14 mouse cellular contexts compared by ENCODE assay signal in genomic region chr11:114858641-114859040, GRCm38 (mm10). TPM values are rescaled to one million over a fixed set of nuclear protein-coding genes. Genes with fewer than 3 reads are reported as not detected.
DNase-seq lines count a peak whose midpoint lies in the region; ATAC-seq and TF ChIP-seq lines count a peak whose summit lies in the region.
"Had no signal": no experiment of that assay in that cellular context is flagged by ENCODE, and none has a peak within 500 bp of the region (broad histone marks: within the 10 kb centered on the region; RNA-seq: fewer than 3 reads in every experiment).

No protein-coding gene starts in this region.

- peak; percentile 49 for TF ChIP-seq CTCF in gastrocnemius, adult 2 months (IDR thresholded peaks at IDR 0.05)
- TF ChIP-seq CTCF in stomach, postnatal 0 days (IDR thresholded peaks at IDR 0.05; ENCODE audit: low read depth): peak; percentile 65

- no peaks in the 10 kb centered on the region for H3K9me3 ChIP-seq in midbrain, embryonic 11.5 days (ENCODE audit: control insufficient read depth, low read length)
- H3K9me3 ChIP-seq in midbrain, embryonic 16.5 days (replicated peaks; ENCODE audit: control insufficient read depth, low read length, poor library complexity, severe bottlenecking): no peaks in the 10 kb centered on the region
- H3K9me3 ChIP-seq in stomach, postnatal 0 days (ENCODE audit: control insufficient read depth, low read length): no peaks in the 10 kb centered on the region
- H3K9me3 ChIP-seq in hindbrain, embryonic 16.5 days (ENCODE audit: control insufficient read depth, low read length): no peaks in the 10 kb centered on the region
- H3K9me3 ChIP-seq: limb, embryonic 13.5 days; midbrain, embryonic 12.5 days; stomach, embryonic 15.5 days had no signal

- no peaks in the 10 kb centered on the region for H3K36me3 ChIP-seq in midbrain, embryonic 11.5 days (ENCODE audit: control insufficient read depth, insufficient read depth, low read length)
- no peaks in the 10 kb centered on the region for H3K36me3 ChIP-seq in midbrain, embryonic 16.5 days (ENCODE audit: control insufficient read depth, insufficient read depth, low read length)
- H3K36me3 ChIP-seq in stomach, postnatal 0 days (ENCODE audit: control insufficient read depth, insufficient read depth, low read length): no peaks in the 10 kb centered on the region
- H3K36me3 ChIP-seq in hindbrain, embryonic 16.5 days (ENCODE audit: control insufficient read depth, insufficient read depth, low read length): no peaks in the 10 kb centered on the region
- H3K36me3 ChIP-seq: midbrain, embryonic 12.5 days; stomach, embryonic 15.5 days had no signal

- no peak overlapping the region for H3K4me3 ChIP-seq in gastrocnemius, adult 2 months
- H3K4me3 ChIP-seq in midbrain, embryonic 11.5 days (ENCODE audit: low read depth, low read length): no peak overlapping the region
- H3K4me3 ChIP-seq in midbrain, embryonic 16.5 days (ENCODE audit: low read depth, low read length): no peak overlapping the region
- no peak overlapping the region for H3K4me3 ChIP-seq in stomach, postnatal 0 days (ENCODE audit: low read depth, low read length)
- H3K4me3 ChIP-seq in hindbrain, embryonic 16.5 days (ENCODE audit: low read length): no peak overlapping the region
- H3K4me3 ChIP-seq: embryonic facial prominence, embryonic 12.5 days; limb, embryonic 13.5 days; midbrain, embryonic 12.5 days; stomach, embryonic 15.5 days had no signal

- no peak for TF ChIP-seq EP300 in stomach, postnatal 0 days (optimal IDR thresholded peaks at IDR 0.05)

- DNase-seq in gastrocnemius, adult 2 months: no peak
- no peak for DNase-seq in gastrocnemius, postnatal 25 days
- peak; percentile 82 for DNase-seq in midbrain, embryonic 11.5 days (ENCODE audit: low spot score, missing footprints)
- peak; percentile 82 for DNase-seq in ZHBTc4 (ENCODE audit: low read depth, low spot score)
- DNase-seq in stomach, postnatal 0 days (ENCODE audit: low spot score): peak; percentile 40
- DNase-seq in cerebellum, postnatal 10 days: no peak
- DNase-seq: kidney, adult 9 months had no signal

- H3K4me2 ChIP-seq in midbrain, embryonic 11.5 days: no peak overlapping the region
- no peak overlapping the region for H3K4me2 ChIP-seq in midbrain, embryonic 16.5 days (ENCODE audit: low read length)
- H3K4me2 ChIP-seq in stomach, postnatal 0 days (replicated peaks; ENCODE audit: low read depth): no peak overlapping the region
- no peak overlapping the region for H3K4me2 ChIP-seq in hindbrain, embryonic 16.5 days (ENCODE audit: low read length)
- H3K4me2 ChIP-seq: embryonic facial prominence, embryonic 12.5 days; limb, embryonic 13.5 days; midbrain, embryonic 12.5 days; stomach, embryonic 15.5 days had no signal

- H3K4me1 ChIP-seq in midbrain, embryonic 11.5 days (ENCODE audit: control insufficient read depth, insufficient read depth, low read length): no peaks in the 10 kb centered on the region
- H3K4me1 ChIP-seq in midbrain, embryonic 16.5 days (ENCODE audit: control insufficient read depth, insufficient read depth, low read length): no peaks in the 10 kb centered on the region
- no peaks in the 10 kb centered on the region for H3K4me1 ChIP-seq in stomach, postnatal 0 days (replicated peaks; ENCODE audit: control insufficient read depth, insufficient read depth)
- no peaks in the 10 kb centered on the region for H3K4me1 ChIP-seq in hindbrain, embryonic 16.5 days (ENCODE audit: control insufficient read depth, insufficient read depth, low read depth, low read length)
- H3K4me1 ChIP-seq: midbrain, embryonic 12.5 days; stomach, embryonic 15.5 days had no signal

- H3K9ac ChIP-seq in midbrain, embryonic 11.5 days (ENCODE audit: low read length): no peak overlapping the region
- H3K9ac ChIP-seq in midbrain, embryonic 16.5 days (ENCODE audit: low read depth, low read length): no peak overlapping the region
- no peak overlapping the region for H3K9ac ChIP-seq in stomach, postnatal 0 days (ENCODE audit: low read length)
- no peak overlapping the region for H3K9ac ChIP-seq in hindbrain, embryonic 16.5 days (ENCODE audit: low read depth, low read length)
- H3K9ac ChIP-seq: embryonic facial prominence, embryonic 12.5 days; limb, embryonic 13.5 days; midbrain, embryonic 12.5 days; stomach, embryonic 15.5 days had no signal

- ATAC-seq in midbrain, embryonic 11.5 days (ENCODE audit: low FRiP score): no peak
- no peak for ATAC-seq in midbrain, embryonic 16.5 days
- ATAC-seq in stomach, postnatal 0 days (ENCODE audit: low FRiP score, low TSS enrichment): no peak
- no peak for ATAC-seq in hindbrain, embryonic 16.5 days

- intact Hi-C loops in gastrocnemius, adult 2 months (cut with DNase I): no loop called here

- H3K27ac ChIP-seq in gastrocnemius, adult 2 months: no peak overlapping the region
- H3K27ac ChIP-seq in midbrain, embryonic 11.5 days (ENCODE audit: low read depth, low read length): no peak overlapping the region
- H3K27ac ChIP-seq in midbrain, embryonic 16.5 days (ENCODE audit: low read length): no peak overlapping the region
- H3K27ac ChIP-seq in stomach, postnatal 0 days (replicated peaks): no peak overlapping the region
- H3K27ac ChIP-seq in hindbrain, embryonic 16.5 days (ENCODE audit: low read depth, low read length): no peak overlapping the region
- H3K27ac ChIP-seq: embryonic facial prominence, embryonic 12.5 days; limb, embryonic 13.5 days; midbrain, embryonic 12.5 days; stomach, embryonic 15.5 days had no signal

- H3K27me3 ChIP-seq in midbrain, embryonic 11.5 days (ENCODE audit: control insufficient read depth, insufficient read depth, low read length): 0 out of 2 replicates have a peak, but pooled peaks cover under 1% of the 10 kb centered on the region
- peaks cover 11% of the 10 kb centered on the region for H3K27me3 ChIP-seq in midbrain, embryonic 16.5 days (ENCODE audit: control insufficient read depth, insufficient read depth, low read depth, low read length)
- H3K27me3 ChIP-seq in stomach, postnatal 0 days (ENCODE audit: control insufficient read depth, insufficient read depth, low read length): no peaks in the 10 kb centered on the region
- 0 out of 2 replicates have a peak, but pooled peaks cover 2% of the 10 kb centered on the region for H3K27me3 ChIP-seq in hindbrain, embryonic 16.5 days (replicated peaks; ENCODE audit: control insufficient read depth, insufficient read depth, low read length)
- H3K27me3 ChIP-seq: embryonic facial prominence, embryonic 12.5 days; limb, embryonic 13.5 days; stomach, embryonic 15.5 days had no signal

- 91% methylated on average over 2 of the region's 2 CpGs for WGBS in midbrain, embryonic 11.5 days
- 91% methylated on average over 2 of the region's 2 CpGs for WGBS in midbrain, embryonic 16.5 days
- 94% methylated on average over 2 of the region's 2 CpGs for WGBS in stomach, postnatal 0 days
- 97% methylated on average over 2 of the region's 2 CpGs for WGBS in hindbrain, embryonic 16.5 days

RNA-seq across cellular contexts. Expression of gene Gprc5c, which starts 7.7 kb away (rescaled TPM):
- total RNA-seq in gastrocnemius, adult 2 months (2021): 10 to 100 TPM; 45.4 to 82.1 TPM
- total RNA-seq in gastrocnemius, postnatal 25 days (2021): 10 to 100 TPM; 31.2 to 47.0 TPM
- polyA plus RNA-seq in midbrain, embryonic 11.5 days (2014; fragmentation: Nextera tagmentation; extraction: Ambion mirVana): 8.9 and 10.7 TPM in 2 replicates
- polyA plus RNA-seq in midbrain, embryonic 16.5 days (2015; fragmentation: Nextera tagmentation; extraction: Ambion mirVana): 5.4 and 7.4 TPM in 2 replicates
- polyA plus RNA-seq in stomach, postnatal 0 days (2015; fragmentation: Nextera tagmentation; extraction: Ambion mirVana): 10.8 and 11.2 TPM in 2 replicates
- polyA plus RNA-seq in hindbrain, embryonic 16.5 days (2015; fragmentation: Nextera tagmentation; extraction: Ambion mirVana): 9.7 and 12.9 TPM in 2 replicates

RNA-seq across cellular contexts. Expression of gene Cd300a, which starts 31.2 kb away (rescaled TPM):
- under 1 TPM; 0.50 to 0.66 TPM for total RNA-seq in gastrocnemius, adult 2 months (2021)
- under 1 TPM; 0.43 to 0.72 TPM for total RNA-seq in gastrocnemius, postnatal 25 days (2021)
- polyA plus RNA-seq in midbrain, embryonic 11.5 days (2014; fragmentation: Nextera tagmentation; extraction: Ambion mirVana): 0.79 and 1.1 TPM in 2 replicates
- 1.2 and 1.3 TPM in 2 replicates for polyA plus RNA-seq in midbrain, embryonic 16.5 days (2015; fragmentation: Nextera tagmentation; extraction: Ambion mirVana)
- 1.5 and 2.1 TPM in 2 replicates for polyA plus RNA-seq in stomach, postnatal 0 days (2015; fragmentation: Nextera tagmentation; extraction: Ambion mirVana)
- polyA plus RNA-seq in hindbrain, embryonic 16.5 days (2015; fragmentation: Nextera tagmentation; extraction: Ambion mirVana): 0.97 and 1.6 TPM in 2 replicates

RNA-seq across cellular contexts. Expression of gene Gpr142, which starts 59.9 kb away (rescaled TPM):
- total RNA-seq in gastrocnemius, adult 2 months (2021): not detected
- total RNA-seq in gastrocnemius, postnatal 25 days (2021): not detected
- polyA plus RNA-seq in midbrain, embryonic 11.5 days (2014; fragmentation: Nextera tagmentation; extraction: Ambion mirVana): 0.12 TPM in 1 of 2 replicates, not detected in the other
- not detected in 2 replicates for polyA plus RNA-seq in midbrain, embryonic 16.5 days (2015; fragmentation: Nextera tagmentation; extraction: Ambion mirVana)
- 0.08 TPM in 1 of 2 replicates, not detected in the other for polyA plus RNA-seq in stomach, postnatal 0 days (2015; fragmentation: Nextera tagmentation; extraction: Ambion mirVana)
- not detected in 2 replicates for polyA plus RNA-seq in hindbrain, embryonic 16.5 days (2015; fragmentation: Nextera tagmentation; extraction: Ambion mirVana)
- polyA plus RNA-seq: embryonic facial prominence, embryonic 12.5 days; heart, embryonic 14.5 days; limb, embryonic 13.5 days; midbrain, embryonic 12.5 days had no signal

Comparison
In these comparisons a context has a peak if more than half of its experiments do, and no peak if none do; other contexts are left out.
1. DNase-seq: peak in midbrain, embryonic 11.5 days (single experiment), ZHBTc4 (single experiment) and stomach, postnatal 0 days (single experiment); none in gastrocnemius, adult 2 months (single experiment), gastrocnemius, postnatal 25 days (single experiment) and cerebellum, postnatal 10 days (0 of 2).